Mouse (Mus musculus): Measurements from ENCODE around the gene Pip4k2a.

DNA sequence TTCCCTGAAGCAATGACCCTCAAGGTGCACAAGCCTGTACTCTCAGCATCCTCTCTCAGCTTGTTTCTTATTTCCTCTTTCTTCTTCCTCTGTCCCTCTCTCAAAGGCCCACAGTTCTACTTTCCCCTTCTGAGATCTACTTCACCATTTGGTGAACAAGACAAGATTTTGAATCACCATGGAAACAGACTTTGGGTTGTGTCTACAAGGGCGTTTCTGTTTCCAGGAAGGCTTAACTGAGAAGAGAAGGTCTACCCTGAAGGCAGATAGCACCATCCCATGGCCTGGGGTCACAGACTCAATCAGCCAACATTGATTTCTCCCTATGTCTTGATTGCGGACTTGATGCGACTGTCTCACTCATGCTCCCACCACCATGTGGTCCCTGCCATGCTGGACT lies 9.0 kb downstream of the Pip4k2a start:
- TF ChIP-seq POLR2A (IDR thresholded peaks at IDR 0.05; ENCODE audit: low read depth, low read length) (no peak), CTCF (IDR thresholded peaks at IDR 0.05; ENCODE audit: extremely low read depth, insufficient read depth, insufficient read length, insufficient replicate concordance) (peak; percentile 30; the same call in 1 of the 2 replicates)
